Mouse (Mus musculus) inflammation-experienced regulatory T-cells, adult 6 months (primary cell): Measurements from ENCODE around the gene Igf1r. TPM values are rescaled to one million over a fixed set of nuclear protein-coding genes. Genes with fewer than 3 reads are reported as not detected.
"Not testable (repeated sequence)": the region's sequence is repeated elsewhere in the genome, so short reads cannot be mapped to it uniquely, and the experiment has no call there.

ENCODE experiments used
- ATAC-seq: one replicate; pipeline ENCODE4 v1.8.0; 2017
- polyA plus RNA-seq, 3 experiments: library from polyadenylated mRNA; unstranded; fragments of 100-300 nt; shearing (Covaris generic); gene quantifications; one replicate each; pipeline ENCODE4 v1.2.1; 2017

Gene Igf1r
- polyA plus RNA-seq, 3 experiments from 2014 or later, result 2.5 to 33.9 (median 25.9) TPM

- ATAC-seq, result peak; percentile 59
Observed at GRCm38 (mm10) chr7:68275838-68276731, 323.5 kb downstream of the Igf1r start.

- no peak for ATAC-seq
Observed at GRCm38 (mm10) chr7:68277054-68277896, 324.6 kb downstream of the Igf1r start.

- ATAC-seq, result no peak
Observed at GRCm38 (mm10) chr7:68277897-68278270, 325.3 kb downstream of the Igf1r start.

- ATAC-seq, result no peak
Observed at GRCm38 (mm10) chr7:68278385-68278784, 325.8 kb downstream of the Igf1r start.

GRCm38 (mm10) chr7:68278908-68279307, 326.3 kb downstream of the Igf1r start:
- ATAC-seq, result peak; percentile 7

GRCm38 (mm10) chr7:68279481-68279880, 326.9 kb downstream of the Igf1r start:
- ATAC-seq, result no peak

GRCm38 (mm10) chr7:68280352-68280869, 327.8 kb downstream of the Igf1r start:
- no peak for ATAC-seq

GRCm38 (mm10) chr7:68281341-68281740, 328.7 kb downstream of the Igf1r start:
- ATAC-seq, result peak; percentile 30

- peak; percentile 27 for ATAC-seq
Observed at GRCm38 (mm10) chr7:68282304-68283132, 329.9 kb downstream of the Igf1r start.

GRCm38 (mm10) chr7:68283133-68283520, 330.5 kb downstream of the Igf1r start:
- ATAC-seq, result not testable (repeated sequence)

Other genes with a start within 250 kb of the Igf1r start
- gene Synm, start 193.1 kb upstream of the Igf1r start, polyA plus RNA-seq, result not detected